Mouse (Mus musculus) R1 (cell line): ENCODE measurements around the gene Prss33.

Experiments used
- DNase-seq: peaks from one replicate; pipeline ENCODE4 v3.0.0-alpha.2; 2018; ENCODE audit warnings: low read depth, low spot score

Prss33 gene

DNA sequence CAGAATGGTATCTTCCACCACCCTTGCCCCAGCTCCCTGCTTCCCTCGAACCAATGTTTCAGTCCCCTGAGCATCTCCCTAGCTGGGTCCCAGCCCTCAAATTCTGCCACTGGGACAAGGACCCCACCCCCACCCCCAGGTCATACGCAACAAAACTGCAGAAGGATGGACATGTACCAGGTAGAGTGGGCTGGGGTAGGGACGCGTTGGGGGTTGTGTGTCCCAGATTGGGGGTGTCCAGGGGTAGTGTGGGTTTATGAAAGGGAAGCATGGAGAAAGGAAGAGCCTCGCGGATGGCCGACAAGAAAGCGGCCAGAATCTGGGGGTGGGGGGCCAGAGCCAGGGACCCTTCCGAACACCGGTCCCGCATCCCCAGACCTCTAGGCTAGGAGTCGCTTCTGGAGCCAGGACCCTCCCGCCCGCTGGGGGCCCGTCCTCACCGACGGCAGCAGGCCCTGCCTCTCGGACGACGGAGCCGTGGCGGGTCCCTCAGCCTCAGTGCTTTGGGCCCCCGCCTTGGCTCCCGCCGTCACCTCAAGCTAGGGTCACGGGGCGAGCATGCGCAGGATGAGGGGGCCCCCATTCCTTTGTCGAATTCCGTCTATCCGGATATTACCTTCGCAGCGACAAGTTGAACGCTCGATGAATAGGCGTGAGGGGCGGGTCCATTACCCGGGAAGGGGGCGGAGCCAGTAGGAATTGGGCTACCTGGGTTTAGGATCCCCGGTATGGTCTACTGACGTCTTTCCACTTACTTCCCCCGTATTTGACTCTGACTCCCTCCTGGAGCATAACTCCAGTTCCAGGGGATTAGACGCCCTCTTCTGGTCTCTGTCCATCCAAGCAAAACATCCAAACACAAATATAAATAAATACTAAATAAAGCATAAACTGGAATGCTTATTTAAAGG is 50.0 kb downstream of the Prss33 start, which contains the start of gene Flywch2:
Gene Flywch2, minus strand, starts transcription at position 521 of the 911 bp plus-strand sequence.
- peak; percentile 92 for DNase-seq

DNA sequence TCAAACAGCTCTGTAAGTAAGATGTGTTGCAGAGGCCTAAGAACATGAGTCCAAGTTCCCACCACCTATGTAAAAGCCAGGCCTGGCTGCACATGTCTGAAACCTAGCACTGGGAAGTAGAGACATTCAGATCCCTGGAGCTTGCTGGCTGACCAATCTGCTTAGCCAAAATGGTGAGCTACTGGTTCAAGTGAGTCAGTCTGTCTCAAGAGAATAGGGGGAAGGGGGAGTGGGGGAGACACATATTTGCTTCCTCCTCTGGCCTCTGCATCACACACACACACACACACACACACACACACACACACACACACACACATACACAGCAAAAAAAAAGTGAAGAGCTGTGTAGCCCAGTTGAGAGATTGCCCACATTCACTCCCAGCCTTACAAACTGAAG is 52.5 kb downstream of the Prss33 start:
- no peak for DNase-seq
